Mouse (Mus musculus): ENCODE measurements around the gene Defb20. TPM values are rescaled to one million over a fixed set of nuclear protein-coding genes. Genes with fewer than 3 reads are reported as not detected.
"Not testable (repeated sequence)": the region's sequence is repeated elsewhere in the genome, so short reads cannot be mapped to it uniquely, and the experiment has no call there.

Gene Defb20
- polyA plus RNA-seq (2014; fragmentation: Nextera tagmentation; extraction: Ambion mirVana), result not detected in 2 replicates

- no peaks in the 10 kb centered on the region for H3K36me3 ChIP-seq (ENCODE audit: insufficient read depth)
- 61% methylated on average over 2 of the region's 2 CpGs for WGBS
- no peak for TF ChIP-seq CTCF (IDR thresholded peaks at IDR 0.05; ENCODE audit: low read depth)
- no peaks in the 10 kb centered on the region for H3K27me3 ChIP-seq (ENCODE audit: insufficient read depth, low read length)
- no peak within 1 kb of the TSS for H3K4me2 ChIP-seq
- DNase-seq (no peak), ATAC-seq (ENCODE audit: insufficient read depth) (no peak)
- H3K4me3 ChIP-seq (ENCODE audit: low read depth, low read length), result no peak within 1 kb of the TSS
- H3K9ac ChIP-seq, result no peak within 1 kb of the TSS
- H3K9me3 ChIP-seq (ENCODE audit: low read depth, low read length), result no peaks in the 10 kb centered on the region
- H3K27ac ChIP-seq (ENCODE audit: low read depth), result no peak within 1 kb of the TSS
- H3K4me1 ChIP-seq (ENCODE audit: insufficient read depth), result no peaks in the 10 kb centered on the region
Measured at GRCm38 (mm10) chr2:152476763-152477162, at the start of gene Defb20. TSS of gene Defb20 (plus strand) at chr2:152477063.

DNA sequence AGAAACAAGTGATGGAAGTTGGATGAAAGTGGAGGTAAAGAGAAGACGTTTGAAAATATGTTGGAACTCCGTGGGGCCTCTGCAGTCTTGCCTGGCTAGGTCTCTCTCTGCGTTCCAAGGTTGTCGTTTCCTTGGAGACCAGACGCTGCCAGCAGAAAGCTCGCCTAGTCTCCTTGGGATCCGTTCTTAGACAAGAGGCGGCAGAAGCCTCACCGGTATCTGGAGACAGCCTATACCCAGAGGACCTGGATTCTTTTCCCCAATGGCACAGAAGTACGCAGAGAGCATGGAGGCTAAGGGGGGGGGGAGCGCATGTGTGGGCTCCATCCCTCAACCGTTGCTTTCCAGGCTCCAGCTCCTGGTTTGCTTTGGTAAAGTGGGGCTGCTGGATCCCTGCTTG lies 49.4 kb upstream of the Defb20 start:
- 9% methylated on average over 12 of the region's 12 CpGs for WGBS
- Histone ChIP-seq H3K4me3 (ENCODE audit: low read depth, low read length) (no peak overlapping the region), H3K36me3 (ENCODE audit: insufficient read depth) (no peaks in the 10 kb centered on the region), H3K4me2 (peak overlapping the region; percentile 47), H3K9ac (0 out of 2 replicates have a peak overlapping the region, but pooled peaks have one; percentile 0), H3K27ac (ENCODE audit: low read depth) (no peak overlapping the region), H3K4me1 (ENCODE audit: insufficient read depth) (peaks cover 5% of the 10 kb centered on the region; the same call in 1 of the 2 replicates), H3K27me3 (ENCODE audit: insufficient read depth, low read length) (no peaks in the 10 kb centered on the region), H3K9me3 (ENCODE audit: low read depth, low read length) (no peaks in the 10 kb centered on the region)
- peak; percentile 68 for DNase-seq
- ATAC-seq (ENCODE audit: insufficient read depth), result 0 out of 2 replicates have a peak, but pooled peaks have one; percentile 38
- TF ChIP-seq CTCF (IDR thresholded peaks at IDR 0.05; ENCODE audit: low read depth), result no peak

- not testable (repeated sequence) for H3K4me1 ChIP-seq (ENCODE audit: insufficient read depth)
Measured at GRCm38 (mm10) chr2:152428481-152428880, 48.4 kb upstream of the Defb20 start.

DNA sequence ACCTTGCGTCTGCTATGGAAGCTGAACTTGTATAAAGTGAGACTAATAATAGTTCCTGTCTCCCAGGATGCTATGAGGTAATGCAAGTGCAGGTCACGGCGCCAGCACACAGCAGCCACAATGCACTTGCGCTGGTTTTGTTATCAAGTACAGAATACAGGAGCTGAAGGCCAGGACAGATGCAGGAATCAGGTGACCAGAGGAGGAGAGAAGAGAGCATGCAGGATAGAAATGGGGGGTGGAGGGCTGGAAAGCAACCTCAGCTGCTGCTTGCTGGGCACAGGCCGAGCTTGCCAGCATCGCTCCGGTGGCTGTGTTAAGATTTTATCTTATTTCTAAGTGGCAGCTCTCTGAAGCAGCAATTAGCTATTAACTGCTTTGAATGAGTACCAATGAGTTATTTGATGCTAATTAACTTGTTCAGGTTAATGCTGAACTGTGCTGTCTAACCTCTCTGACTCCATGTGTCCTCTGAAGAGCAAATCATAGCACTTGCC lies 40.4 kb upstream of the Defb20 start:
- Histone ChIP-seq H3K36me3 (ENCODE audit: insufficient read depth) (no peaks in the 10 kb centered on the region), H3K4me2 (no peak overlapping the region), H3K9me3 (ENCODE audit: low read depth, low read length) (no peaks in the 10 kb centered on the region)

More at GRCm38 (mm10) chr2:152428481-152428880, 48.4 kb upstream of the Defb20 start:
- H3K27me3 ChIP-seq (ENCODE audit: insufficient read depth, low read length); H3K9me3 ChIP-seq (ENCODE audit: low read depth, low read length); ATAC-seq (ENCODE audit: insufficient read depth); H3K27ac ChIP-seq (ENCODE audit: low read depth); H3K36me3 ChIP-seq (ENCODE audit: insufficient read depth); H3K4me3 ChIP-seq (ENCODE audit: low read depth, low read length); H3K9ac ChIP-seq; H3K4me2 ChIP-seq: not testable (repeated sequence)
- peak; percentile 36 for DNase-seq
- TF ChIP-seq CTCF (IDR thresholded peaks at IDR 0.05; ENCODE audit: low read depth), result peak; percentile 26; the same call in 1 of the 2 replicates
- 71% methylated on average over 2 of the region's 2 CpGs for WGBS

GRCm38 (mm10) chr2:152436983-152437860 lies 39.6 kb upstream of the Defb20 start:
- Histone ChIP-seq H3K4me3 (ENCODE audit: low read depth, low read length) (peak overlapping the region; percentile 31), H3K27me3 (ENCODE audit: insufficient read depth, low read length) (no peaks in the 10 kb centered on the region), H3K4me2 (peak overlapping the region; percentile 64), H3K9ac (peak overlapping the region; percentile 38; the same call in 1 of the 2 replicates), H3K9me3 (ENCODE audit: low read depth, low read length) (no peaks in the 10 kb centered on the region), H3K36me3 (ENCODE audit: insufficient read depth) (no peaks in the 10 kb centered on the region), H3K4me1 (ENCODE audit: insufficient read depth) (no peaks in the 10 kb centered on the region), H3K27ac (ENCODE audit: low read depth) (no peak overlapping the region)
- peak; percentile 96 for TF ChIP-seq CTCF (IDR thresholded peaks at IDR 0.05; ENCODE audit: low read depth)
- 3% methylated on average over 23 of the region's 23 CpGs for WGBS
- peak; percentile 91 for DNase-seq
- ATAC-seq (ENCODE audit: insufficient read depth), result peak; percentile 88

More for the DNA sequence above, 40.4 kb upstream of the Defb20 start:
- peak overlapping the region; percentile 27; the same call in 1 of the 2 replicates for H3K27ac ChIP-seq (ENCODE audit: low read depth)
- no peak overlapping the region for H3K4me3 ChIP-seq (ENCODE audit: low read depth, low read length)
- 76% methylated on average over 7 of the region's 7 CpGs for WGBS
- TF ChIP-seq CTCF (IDR thresholded peaks at IDR 0.05; ENCODE audit: low read depth), result no peak
- ATAC-seq (ENCODE audit: insufficient read depth) (no peak), DNase-seq (no peak)
- H3K9ac ChIP-seq, result no peak overlapping the region
- no peaks in the 10 kb centered on the region for H3K27me3 ChIP-seq (ENCODE audit: insufficient read depth, low read length)
- no peaks in the 10 kb centered on the region for H3K4me1 ChIP-seq (ENCODE audit: insufficient read depth)

DNA sequence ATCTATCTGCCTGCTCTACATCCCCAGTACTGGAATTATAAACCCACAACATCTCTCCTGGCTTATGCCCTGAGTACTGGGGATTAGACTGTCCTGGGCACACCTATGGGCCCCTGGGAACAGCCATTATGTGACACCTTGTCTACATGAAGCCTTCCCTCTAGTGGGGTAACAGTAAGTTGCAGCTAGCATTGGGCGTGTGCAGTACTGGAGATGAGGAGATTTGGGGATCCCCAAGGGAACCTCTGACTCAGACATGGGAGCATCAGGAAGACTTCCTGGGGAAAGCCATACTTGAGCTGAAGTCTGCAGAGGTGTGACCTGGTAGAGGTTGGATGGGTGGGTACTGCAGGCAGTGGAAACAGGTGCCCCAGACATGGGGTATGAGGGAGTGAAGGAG lies 37.9 kb upstream of the Defb20 start:
- H3K27ac ChIP-seq (ENCODE audit: low read depth), result no peak overlapping the region
- H3K4me1 ChIP-seq (ENCODE audit: insufficient read depth), result no peaks in the 10 kb centered on the region
- DNase-seq, result peak; percentile 20
- peak; percentile 44 for TF ChIP-seq CTCF (IDR thresholded peaks at IDR 0.05; ENCODE audit: low read depth)
- H3K27me3 ChIP-seq (ENCODE audit: insufficient read depth, low read length), result no peaks in the 10 kb centered on the region
- ATAC-seq (ENCODE audit: insufficient read depth), result no peak
- WGBS, result 50% methylated on average over 1 of the region's 1 CpGs
- no peak overlapping the region for H3K4me2 ChIP-seq
- H3K36me3 ChIP-seq (ENCODE audit: insufficient read depth), result no peaks in the 10 kb centered on the region
- no peak overlapping the region for H3K9ac ChIP-seq
- no peaks in the 10 kb centered on the region for H3K9me3 ChIP-seq (ENCODE audit: low read depth, low read length)
- H3K4me3 ChIP-seq (ENCODE audit: low read depth, low read length), result no peak overlapping the region

GRCm38 (mm10) chr2:152439833-152440232 lies 37.0 kb upstream of the Defb20 start:
- Histone ChIP-seq H3K36me3 (ENCODE audit: insufficient read depth) (no peaks in the 10 kb centered on the region), H3K4me2 (no peak overlapping the region), H3K4me3 (ENCODE audit: low read depth, low read length) (no peak overlapping the region), H3K27me3 (ENCODE audit: insufficient read depth, low read length) (no peaks in the 10 kb centered on the region), H3K9me3 (ENCODE audit: low read depth, low read length) (no peaks in the 10 kb centered on the region), H3K4me1 (ENCODE audit: insufficient read depth) (no peaks in the 10 kb centered on the region), H3K27ac (ENCODE audit: low read depth) (no peak overlapping the region), H3K9ac (no peak overlapping the region)
- TF ChIP-seq CTCF (IDR thresholded peaks at IDR 0.05; ENCODE audit: low read depth), result no peak
- 56% methylated on average over 2 of the region's 2 CpGs for WGBS
- DNase-seq (no peak), ATAC-seq (ENCODE audit: insufficient read depth) (no peak)
